Comparison of ENCODE assay signal across 13 mouse cellular contexts in genomic region chr7:49139762-49140161, GRCm38 (mm10).
"Had no signal": no experiment of that assay in that cellular context is flagged by ENCODE, and none has a peak within 500 bp of the region (broad histone marks: within the 10 kb centered on the region; RNA-seq: fewer than 3 reads in every experiment).

No protein-coding gene starts in this region.

- H3K36me3 ChIP-seq: midbrain, embryonic 13.5 days; midbrain, embryonic 15.5 days; neural tube, embryonic 12.5 days had no signal

- H3K4me3 ChIP-seq: megakaryocyte, embryonic 14.5 days; midbrain, embryonic 13.5 days; midbrain, embryonic 15.5 days; neural tube, embryonic 12.5 days had no signal

- DNase-seq: lung, adult 18-20 months; lung, embryonic 14.5 days; lung, postnatal 10 days; lung, postnatal 4 days; right cerebral cortex, postnatal 14 days; thymus, adult 2 months; thymus, postnatal 25 days; thymus, postnatal 4 days had no signal

- ATAC-seq: midbrain, embryonic 13.5 days; midbrain, embryonic 15.5 days had no signal

- H3K9me3 ChIP-seq: midbrain, embryonic 13.5 days; midbrain, embryonic 15.5 days; neural tube, embryonic 12.5 days had no signal

- H3K27ac ChIP-seq: midbrain, embryonic 13.5 days; midbrain, embryonic 15.5 days; neural tube, embryonic 12.5 days had no signal

- H3K9ac ChIP-seq: lung, embryonic 14.5 days; midbrain, embryonic 13.5 days; midbrain, embryonic 15.5 days; neural tube, embryonic 12.5 days had no signal

- H3K4me1 ChIP-seq: megakaryocyte, embryonic 14.5 days; midbrain, embryonic 15.5 days; neural tube, embryonic 12.5 days had no signal

- H3K27me3 ChIP-seq: midbrain, embryonic 13.5 days; midbrain, embryonic 15.5 days; neural tube, embryonic 12.5 days had no signal

- H3K4me2 ChIP-seq: lung, embryonic 14.5 days; midbrain, embryonic 11.5 days; midbrain, embryonic 13.5 days; midbrain, embryonic 15.5 days; neural tube, embryonic 12.5 days had no signal
